28 mouse cellular contexts compared by ENCODE assay signal in genomic region chr6:135672003-135672402, GRCm38 (mm10).
DNase-seq lines count a peak whose midpoint lies in the region; TF ChIP-seq lines count a peak whose summit lies in the region.
"Had no signal": no experiment of that assay in that cellular context is flagged by ENCODE, and none has a peak within 500 bp of the region (broad histone marks: within the 10 kb centered on the region; RNA-seq: fewer than 3 reads in every experiment).

No protein-coding gene starts in this region.

- TF ChIP-seq POLR2A in cerebellum, adult 2 months (IDR thresholded peaks at IDR 0.05; ENCODE audit: borderline replicate concordance, insufficient read depth, low read length): no peak

- H3K27ac ChIP-seq in layer of hippocampus, adult 2 months: no peak overlapping the region
- H3K27ac ChIP-seq in cerebellum, adult 2 months (ENCODE audit: insufficient read depth, low read length): no peak overlapping the region
- H3K27ac ChIP-seq: embryonic facial prominence, embryonic 10.5 days; embryonic facial prominence, embryonic 13.5 days; forebrain, embryonic 12.5 days; forebrain, embryonic 15.5 days; heart, adult 2 months; heart, embryonic 10.5 days; heart, embryonic 13.5 days; hindbrain, embryonic 14.5 days; hindbrain, postnatal 0 days had no signal

- no peak for DNase-seq in layer of hippocampus, adult 2 months (ENCODE audit: low spot score in 2 of 2)
- DNase-seq in layer of hippocampus, adult 8-10 months (ENCODE audit: low spot score in 2 of 2): no peak
- DNase-seq in ES-CJ7 (ENCODE audit: low read depth, low spot score) (peak; percentile 58), R1 (ENCODE audit: low read depth, low spot score) (peak; percentile 75)
- DNase-seq in cerebellum, adult 2 months: no peak
- no peak for DNase-seq in embryo, embryonic 10 days (ENCODE audit: low spot score)
- DNase-seq in ovary, postnatal 36 days (ENCODE audit: low spot score): no peak
- DNase-seq: adrenal gland, adult 8-10 months; adrenal gland, postnatal 25 days; cerebellum, adult 11-12 months; cerebellum, adult 9-10 months; cerebellum, postnatal 25 days; embryo, embryonic 11 days; gastrocnemius, postnatal 10 days; gastrocnemius, postnatal 36 days; heart, adult 2 months; heart, postnatal 14 days; heart, postnatal 4 days had no signal

- no peak overlapping the region for H3K4me3 ChIP-seq in layer of hippocampus, adult 2 months
- H3K4me3 ChIP-seq in E14TG2a.4 (replicated peaks; ENCODE audit: low read length): no peak overlapping the region
- no peak overlapping the region for H3K4me3 ChIP-seq in cerebellum, adult 2 months (replicated peaks; ENCODE audit: insufficient read depth, low read depth, low read length)
- H3K4me3 ChIP-seq: embryonic facial prominence, embryonic 10.5 days; embryonic facial prominence, embryonic 13.5 days; erythroblast, embryonic 14.5 days; forebrain, embryonic 12.5 days; forebrain, embryonic 15.5 days; heart, adult 2 months; heart, embryonic 10.5 days; heart, embryonic 13.5 days had no signal

- H3K36me3 ChIP-seq in E14TG2a.4 (ENCODE audit: insufficient read depth, low read length): no peaks in the 10 kb centered on the region; the same call in 1 of the 2 replicates
- H3K36me3 ChIP-seq: embryonic facial prominence, embryonic 10.5 days; embryonic facial prominence, embryonic 13.5 days; forebrain, embryonic 12.5 days; forebrain, embryonic 15.5 days; heart, embryonic 10.5 days; heart, embryonic 13.5 days had no signal

- H3K4me1 ChIP-seq in E14TG2a.4 (replicated peaks; ENCODE audit: low read depth, low read length): 0 out of 2 replicates have a peak, but pooled peaks cover 5% of the 10 kb centered on the region
- no peaks in the 10 kb centered on the region for H3K4me1 ChIP-seq in cerebellum, adult 2 months (ENCODE audit: control insufficient read depth, insufficient read depth, low read length)
- H3K4me1 ChIP-seq: embryonic facial prominence, embryonic 10.5 days; embryonic facial prominence, embryonic 13.5 days; forebrain, embryonic 12.5 days; forebrain, embryonic 15.5 days; heart, embryonic 10.5 days had no signal

- peaks cover 14% of the 10 kb centered on the region for H3K9me3 ChIP-seq in E14TG2a.4 (ENCODE audit: low read length)
- H3K9me3 ChIP-seq: embryonic facial prominence, embryonic 10.5 days; embryonic facial prominence, embryonic 13.5 days; forebrain, embryonic 12.5 days; forebrain, embryonic 15.5 days; heart, embryonic 10.5 days had no signal

- TF ChIP-seq CTCF in layer of hippocampus, adult 2 months (conservative IDR thresholded peaks at IDR 0.05): peak; percentile 38
- peak; percentile 34; the same call in 1 of the 2 replicates for TF ChIP-seq CTCF in E14TG2a.4 (conservative IDR thresholded peaks at IDR 0.05; ENCODE audit: low read length)
- no peak for TF ChIP-seq CTCF in cerebellum, adult 2 months (IDR thresholded peaks at IDR 0.05; ENCODE audit: borderline replicate concordance, insufficient read depth, low read depth, low read length)

- H3K27me3 ChIP-seq in E14TG2a.4 (ENCODE audit: insufficient read depth, low read length): peaks cover 4% of the 10 kb centered on the region; the same call in 1 of the 2 replicates
- H3K27me3 ChIP-seq in cerebellum, adult 2 months (ENCODE audit: control insufficient read depth, insufficient read depth, low read length): no peaks in the 10 kb centered on the region
- H3K27me3 ChIP-seq: embryonic facial prominence, embryonic 13.5 days; forebrain, embryonic 12.5 days; forebrain, embryonic 15.5 days; heart, embryonic 13.5 days had no signal

Comparison
In these comparisons a context has a peak if more than half of its experiments do, and no peak if none do; other contexts are left out.
1. DNase-seq: peak in ES-CJ7 (single experiment) and R1 (single experiment); none in layer of hippocampus, adult 2 months (0 of 2), layer of hippocampus, adult 8-10 months (0 of 2), cerebellum, adult 2 months (0 of 2), embryo, embryonic 10 days (single experiment) and ovary, postnatal 36 days (single experiment).